Mouse (Mus musculus) inflammation-experienced regulatory T-cells, adult 6 months (primary cell): Measurements from ENCODE around the gene Ighmbp2. TPM values are rescaled to one million over a fixed set of nuclear protein-coding genes. Genes with fewer than 3 reads are reported as not detected.
"Not testable (repeated sequence)": the region's sequence is repeated elsewhere in the genome, so short reads cannot be mapped to it uniquely, and the experiment has no call there.

Experiments used
- ATAC-seq: one replicate; pipeline ENCODE4 v1.8.0; 2017
- polyA plus RNA-seq, 3 experiments: library from polyadenylated mRNA; unstranded; fragments of 100-300 nt; shearing (Covaris generic); gene quantifications; one replicate each; pipeline ENCODE4 v1.2.1; 2017

The Ighmbp2 gene
- polyA plus RNA-seq, 3 experiments from 2014 or later, result 4.2 to 5.8 (median 4.8) TPM

DNA sequence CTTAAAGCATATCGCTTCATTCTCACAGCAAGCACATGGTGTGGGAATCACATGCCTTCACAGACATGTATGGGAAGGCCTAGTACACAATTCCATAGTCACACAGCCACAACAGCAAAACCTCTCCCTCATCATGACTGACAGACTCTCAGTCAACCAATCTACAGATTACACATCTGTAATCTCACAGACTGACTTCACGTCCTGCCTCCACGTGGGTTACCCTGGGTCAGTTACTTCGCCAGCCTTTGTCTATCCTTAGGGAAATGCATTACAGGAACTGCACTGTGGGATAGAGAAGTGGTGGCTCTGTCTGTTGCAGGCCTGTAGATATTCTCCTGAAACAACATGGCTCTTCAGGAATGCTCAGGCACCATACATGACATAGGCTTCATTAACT is 931 bp downstream of the Ighmbp2 start:
- no peak for ATAC-seq

DNA sequence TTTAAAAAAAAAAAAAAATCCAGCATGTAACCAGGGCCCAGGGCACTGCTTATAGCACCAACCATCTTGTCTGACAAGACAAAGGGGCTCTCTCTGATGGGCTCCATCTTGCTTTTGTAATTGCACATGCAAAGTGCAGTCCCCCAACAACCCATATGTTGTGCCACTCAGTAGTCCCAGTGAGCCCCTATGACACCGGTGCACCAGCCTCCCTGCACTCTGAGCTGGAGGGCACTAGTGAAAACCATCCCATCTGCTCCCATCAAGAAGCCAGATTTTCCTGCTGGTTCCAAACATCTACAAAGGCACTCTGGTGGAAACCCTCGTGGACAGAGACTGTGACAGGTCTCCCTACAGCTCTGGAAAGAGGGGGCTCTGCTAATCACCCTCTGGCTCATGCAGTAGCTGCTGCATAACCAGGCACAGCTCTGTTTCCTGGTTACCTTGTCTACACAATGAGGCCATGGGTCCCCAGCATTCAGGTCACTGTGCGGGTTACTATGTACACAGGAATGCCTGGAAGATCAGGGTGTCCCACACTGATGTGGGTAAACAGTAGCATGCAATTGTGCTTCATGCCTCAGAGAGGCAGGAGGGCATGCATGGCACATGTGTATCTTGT is 7.0 kb downstream of the Ighmbp2 start:
- no peak for ATAC-seq

- no peak for ATAC-seq
Observed at GRCm38 (mm10) chr19:3273331-3273730, 9.5 kb downstream of the Ighmbp2 start.

DNA sequence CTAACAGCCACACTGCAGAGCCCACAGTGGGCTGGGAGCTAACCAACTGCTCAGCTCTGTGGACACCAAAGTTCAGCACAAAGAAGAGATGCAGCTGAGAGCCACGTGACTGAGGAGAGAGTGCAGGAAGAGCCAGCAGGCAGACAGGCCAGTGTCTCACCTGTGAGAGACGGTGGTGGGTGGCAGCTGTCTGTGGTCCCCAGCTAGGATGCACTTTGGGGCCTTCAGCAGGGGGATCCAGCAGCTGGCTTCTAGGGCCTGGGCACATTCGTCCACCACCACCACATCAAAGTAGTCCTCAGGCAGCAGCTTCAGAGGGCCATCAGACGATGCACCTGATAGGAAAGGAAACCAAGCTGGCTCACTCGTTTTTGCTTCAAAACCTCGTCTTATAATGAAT is 11.5 kb downstream of the Ighmbp2 start:
- no peak for ATAC-seq

DNA sequence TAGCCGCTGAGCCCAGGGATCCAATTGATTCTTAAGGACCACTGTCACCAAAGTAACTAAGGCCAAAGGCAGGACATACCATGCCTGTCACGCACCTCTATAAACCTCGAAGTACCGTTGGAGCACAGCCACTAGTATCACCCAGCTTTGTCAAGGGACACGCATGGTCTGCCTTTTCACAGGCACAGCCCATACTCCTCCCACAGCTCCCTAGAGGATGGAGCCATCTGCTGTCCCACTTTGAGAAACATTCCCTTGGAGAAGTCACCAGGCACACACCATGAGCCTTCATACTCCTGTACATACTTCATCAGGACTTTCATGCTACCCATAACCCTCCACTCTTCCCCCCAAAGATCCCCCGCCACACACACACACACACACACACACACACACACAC is 13.0 kb downstream of the Ighmbp2 start:
- no peak for ATAC-seq

DNA sequence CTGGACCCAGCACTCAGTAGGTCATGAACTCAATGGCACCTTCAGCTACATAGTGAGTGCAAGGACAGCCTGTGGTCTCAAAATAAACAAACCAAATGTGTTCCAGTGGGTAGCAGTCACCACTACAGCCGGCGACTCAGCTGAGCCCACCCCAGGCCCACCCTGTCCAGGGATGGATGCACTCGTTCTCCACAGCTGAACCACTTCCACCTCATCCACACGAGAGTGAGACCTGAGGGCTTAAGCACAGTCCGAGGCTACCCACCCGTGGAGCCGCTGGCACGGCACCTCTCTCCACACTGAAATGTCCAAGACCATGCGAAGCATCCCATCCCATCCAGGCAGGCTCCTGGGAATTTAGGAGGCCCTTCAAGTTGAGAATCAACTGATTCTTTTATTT is 13.5 kb downstream of the Ighmbp2 start:
- ATAC-seq, result no peak

GRCm38 (mm10) chr19:3268218-3268980 is 14.4 kb downstream of the Ighmbp2 start:
- no peak for ATAC-seq

- ATAC-seq, result no peak
Observed at GRCm38 (mm10) chr19:3267340-3267739, 15.5 kb downstream of the Ighmbp2 start.

- no peak for ATAC-seq
Observed at GRCm38 (mm10) chr19:3266676-3267075, 16.1 kb downstream of the Ighmbp2 start.

DNA sequence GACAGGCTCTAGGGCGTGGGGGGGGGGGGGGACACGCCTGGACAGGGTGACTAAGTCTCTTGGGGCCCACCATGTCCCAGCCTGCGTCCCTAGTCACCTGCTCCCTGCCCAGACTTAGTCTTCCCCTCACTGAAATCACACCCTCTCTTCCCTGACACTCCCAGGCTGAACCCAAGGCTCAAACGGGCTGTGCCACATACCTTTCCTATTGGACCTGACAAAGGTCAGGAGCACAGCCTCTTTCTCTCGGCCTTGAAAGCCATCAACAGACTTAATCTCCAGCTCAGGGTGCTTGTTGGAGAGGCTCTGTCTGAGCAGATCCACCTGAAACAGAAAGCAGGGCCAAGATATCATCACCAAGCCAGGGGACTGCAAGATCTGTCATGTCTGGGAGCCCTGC is 16.7 kb downstream of the Ighmbp2 start:
- ATAC-seq, result no peak

- ATAC-seq, result no peak
Observed at GRCm38 (mm10) chr19:3265180-3265579, 17.6 kb downstream of the Ighmbp2 start.

- no peak for ATAC-seq
Observed at GRCm38 (mm10) chr19:3264348-3264747, 18.5 kb downstream of the Ighmbp2 start.

GRCm38 (mm10) chr19:3261764-3262525 is 20.9 kb downstream of the Ighmbp2 start:
- no peak for ATAC-seq

DNA sequence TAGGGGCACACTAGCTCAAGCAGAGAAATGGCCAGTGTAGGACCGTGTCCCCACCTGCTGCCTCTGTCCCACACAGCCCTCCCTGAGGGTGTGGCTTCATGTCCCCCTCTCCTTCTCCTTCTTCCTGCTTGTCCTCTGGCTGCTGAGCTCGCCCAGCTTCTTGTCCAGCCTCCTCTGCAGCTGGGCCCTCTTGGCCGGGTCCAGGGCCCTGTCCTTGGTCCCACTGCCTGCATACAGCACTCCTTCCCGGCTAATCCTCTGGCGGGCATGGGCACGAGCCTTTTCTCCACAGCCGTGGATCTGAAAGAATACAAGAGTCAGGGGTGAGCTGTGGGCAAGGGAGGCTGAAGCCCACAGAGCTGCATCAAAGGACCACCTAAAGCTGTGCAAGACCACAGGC is 21.5 kb downstream of the Ighmbp2 start:
- no peak for ATAC-seq

GRCm38 (mm10) chr19:3260591-3260990 is 22.2 kb downstream of the Ighmbp2 start:
- no peak for ATAC-seq

DNA sequence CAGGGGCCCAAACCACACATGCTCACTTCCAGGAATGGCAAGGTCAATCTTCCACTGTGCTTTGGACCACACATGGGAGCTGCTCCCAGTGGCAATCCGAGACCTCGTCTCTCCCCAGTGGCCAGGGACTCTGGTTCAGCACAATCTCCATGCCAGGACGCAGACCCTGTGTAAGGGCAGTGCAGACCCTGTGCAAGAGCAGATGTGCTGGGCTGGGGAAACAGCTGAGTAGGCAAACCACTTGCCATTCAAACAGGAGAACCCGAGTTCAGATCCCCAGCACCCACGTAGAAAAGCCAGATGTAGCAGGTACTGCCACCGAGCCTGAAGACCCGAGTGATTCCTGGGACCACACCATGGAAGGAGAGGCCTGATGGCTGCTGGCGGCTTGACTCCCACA is 22.8 kb downstream of the Ighmbp2 start:
- no peak for ATAC-seq

- ATAC-seq, result not testable (repeated sequence)
Observed at GRCm38 (mm10) chr19:3225261-3225660, 57.6 kb downstream of the Ighmbp2 start.

GRCm38 (mm10) chr19:3214937-3215336 is 67.9 kb downstream of the Ighmbp2 start:
- not testable (repeated sequence) for ATAC-seq

Other genes starting within 250 kb of the Ighmbp2 start
- gene Mrpl21, start 116 bp downstream of the Ighmbp2 start, polyA plus RNA-seq, result 100 to 1,000 TPM; 106 to 127 (median 110) TPM
- gene Cpt1a, start 39.3 kb upstream of the Ighmbp2 start, polyA plus RNA-seq, result 10 to 100 TPM; 19.7 to 29.2 (median 20.9) TPM
- gene Tesmin, start 105.8 kb upstream of the Ighmbp2 start, polyA plus RNA-seq, result not detected
- 10 to 100 TPM in 1 of 3 experiments, 1 to 10 TPM in 1, under 1 TPM in 1; 0.74 to 15.2 (median 1.3) TPM for gene Gal, start 131.5 kb upstream of the Ighmbp2 start, polyA plus RNA-seq